In the genomic region with DNA sequence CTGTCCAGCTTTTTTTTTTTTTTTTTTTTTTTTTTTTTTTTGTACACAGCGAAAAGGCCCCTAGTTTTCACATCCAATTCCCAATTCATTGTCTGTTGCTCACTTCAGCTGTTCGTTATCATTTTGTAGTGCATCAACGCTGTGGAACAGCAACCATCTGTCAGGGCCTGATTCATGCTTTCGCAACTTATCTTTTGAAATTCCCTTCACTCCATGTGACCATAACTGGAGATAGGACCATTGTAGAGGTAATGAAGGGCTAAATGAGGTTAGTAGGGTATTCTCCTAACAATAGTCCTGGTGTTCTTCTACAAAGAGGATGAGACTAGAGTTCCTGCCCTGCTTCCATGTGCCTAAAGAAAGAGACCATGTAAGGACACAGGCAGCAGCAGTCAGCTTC, we compare ENCODE assay signal across 21 mouse cellular contexts.
DNase-seq lines count a peak whose midpoint lies in the region; ATAC-seq and TF ChIP-seq lines count a peak whose summit lies in the region.
"Had no signal": no experiment of that assay in that cellular context is flagged by ENCODE, and none has a peak within 500 bp of the region (broad histone marks: within the 10 kb centered on the region; RNA-seq: fewer than 3 reads in every experiment).

No protein-coding gene starts in this region.

- H3K27ac ChIP-seq in ES-E14 (ENCODE audit: insufficient read depth, low read depth, low read length, poor library complexity, severe bottlenecking): no peak overlapping the region
- H3K27ac ChIP-seq in midbrain, embryonic 10.5 days (replicated peaks): no peak overlapping the region
- no peak overlapping the region for H3K27ac ChIP-seq in midbrain, postnatal 0 days (ENCODE audit: low read depth, low read length)
- H3K27ac ChIP-seq: embryonic facial prominence, embryonic 10.5 days; forebrain, embryonic 13.5 days; gastrocnemius, adult 2 months; heart, embryonic 13.5 days; hindbrain, embryonic 14.5 days had no signal

- in situ Hi-C loops in ES-E14 (cut with MboI; ENCODE audit: low sequenced_read_pairs in 2 of 2, unreplicated experiment in 2 of 2): no loop called here

- TF ChIP-seq CTCF in midbrain, postnatal 0 days (IDR thresholded peaks at IDR 0.05): no peak

- no peaks in the 10 kb centered on the region for H3K4me1 ChIP-seq in ES-E14 (ENCODE audit: control insufficient read depth in 2 of 2, insufficient read depth in 2 of 2, low read length in 2 of 2, poor library complexity in 1 of 2)
- no peaks in the 10 kb centered on the region for H3K4me1 ChIP-seq in midbrain, embryonic 10.5 days
- H3K4me1 ChIP-seq in midbrain, postnatal 0 days (ENCODE audit: insufficient read depth, low read length): no peaks in the 10 kb centered on the region
- H3K4me1 ChIP-seq: embryonic facial prominence, embryonic 10.5 days; forebrain, embryonic 13.5 days; heart, embryonic 13.5 days had no signal

- no peaks in the 10 kb centered on the region for H3K27me3 ChIP-seq in midbrain, embryonic 10.5 days (ENCODE audit: low read depth, poor library complexity, severe bottlenecking)
- H3K27me3 ChIP-seq in midbrain, postnatal 0 days (ENCODE audit: insufficient read depth, low read length): no peaks in the 10 kb centered on the region
- H3K27me3 ChIP-seq: CH12.LX; forebrain, embryonic 13.5 days; heart, embryonic 13.5 days had no signal

- no peak overlapping the region for H3K9ac ChIP-seq in ES-E14 (ENCODE audit: insufficient read depth, low read depth, low read length, poor library complexity, severe bottlenecking)
- H3K9ac ChIP-seq in midbrain, postnatal 0 days (replicated peaks; ENCODE audit: low read length, poor library complexity, severe bottlenecking): no peak overlapping the region
- H3K9ac ChIP-seq: forebrain, embryonic 13.5 days; forebrain, postnatal 0 days; heart, embryonic 13.5 days; hindbrain, embryonic 14.5 days had no signal

- no peaks in the 10 kb centered on the region for H3K9me3 ChIP-seq in ES-E14 (ENCODE audit: control insufficient read depth, insufficient read depth, low read depth, low read length)
- H3K9me3 ChIP-seq in midbrain, embryonic 10.5 days (replicated peaks): no peaks in the 10 kb centered on the region
- no peaks in the 10 kb centered on the region for H3K9me3 ChIP-seq in midbrain, postnatal 0 days (ENCODE audit: low read length)
- H3K9me3 ChIP-seq: embryonic facial prominence, embryonic 10.5 days; forebrain, embryonic 13.5 days; heart, embryonic 13.5 days had no signal

- H3K4me2 ChIP-seq in midbrain, postnatal 0 days (ENCODE audit: low read depth, low read length, poor library complexity, severe bottlenecking): no peak overlapping the region
- H3K4me2 ChIP-seq: forebrain, embryonic 13.5 days; heart, embryonic 13.5 days; hindbrain, embryonic 14.5 days had no signal

- peak; percentile 10 for DNase-seq in heart, adult 8-10 months (ENCODE audit: low spot score)
- no peak for DNase-seq in heart, postnatal 4 days
- DNase-seq in ES-E14 (ENCODE audit: low read depth, low spot score): no peak
- peak; percentile 27 for DNase-seq in brain, adult 2 months (ENCODE audit: low read depth, low spot score)
- peak; percentile 16 to 32 for DNase-seq in layer of hippocampus, adult 8-10 months (ENCODE audit: low spot score in 2 of 2)
- DNase-seq in midbrain, embryonic 10.5 days (ENCODE audit: low spot score): no peak
- DNase-seq in midbrain, postnatal 0 days (ENCODE audit: low spot score): no peak
- DNase-seq: adrenal gland, postnatal 10 days; cerebellum, adult 2 months; cerebellum, postnatal 10 days; forebrain, postnatal 0 days; gastrocnemius, adult 2 months; gastrocnemius, postnatal 36 days; heart, adult 11 months had no signal

- H3K4me3 ChIP-seq in ES-E14 (ENCODE audit: insufficient read depth in 1 of 2, low read depth in 1 of 2, low read length in 2 of 2, poor library complexity in 1 of 2, severe bottlenecking in 1 of 2): no peak overlapping the region
- no peak overlapping the region for H3K4me3 ChIP-seq in midbrain, embryonic 10.5 days
- H3K4me3 ChIP-seq in midbrain, postnatal 0 days (ENCODE audit: low read depth, low read length): no peak overlapping the region
- H3K4me3 ChIP-seq: embryonic facial prominence, embryonic 10.5 days; forebrain, embryonic 13.5 days; gastrocnemius, adult 2 months; heart, embryonic 13.5 days had no signal

- 86% methylated on average over 4 of the region's 4 CpGs for WGBS in midbrain, embryonic 10.5 days
- 88% methylated on average over 4 of the region's 4 CpGs for WGBS in midbrain, postnatal 0 days

- H3K36me3 ChIP-seq in ES-E14 (ENCODE audit: control insufficient read depth, insufficient read depth, low read length, poor library complexity, severe bottlenecking): no peaks in the 10 kb centered on the region
- H3K36me3 ChIP-seq in midbrain, embryonic 10.5 days: no peaks in the 10 kb centered on the region
- H3K36me3 ChIP-seq in midbrain, postnatal 0 days (ENCODE audit: insufficient read depth, low read length): no peaks in the 10 kb centered on the region
- H3K36me3 ChIP-seq: embryonic facial prominence, embryonic 10.5 days; heart, embryonic 13.5 days had no signal

- no peak for ATAC-seq in monocyte, adult 5-6 weeks (replicated peaks; ENCODE audit: insufficient number of reproducible peaks, low FRiP score, low TSS enrichment, poor library complexity, severe bottlenecking)
- no peak for ATAC-seq in midbrain, postnatal 0 days (ENCODE audit: low FRiP score)
- ATAC-seq: forebrain, embryonic 13.5 days; forebrain, postnatal 0 days; intestine, embryonic 16.5 days had no signal

TF ChIP-seq in ES-E14, 5 proteins besides CTCF, POLR2A, EP300 and RAD21:
- TF ChIP-seq CHD2 (IDR thresholded peaks at IDR 0.05; ENCODE audit: low read depth, low read length): no peak
- TF ChIP-seq ZNF384 (IDR thresholded peaks at IDR 0.05; ENCODE audit: low read depth, low read length): peak; percentile 9; the same call in 1 of the 2 replicates
- TF ChIP-seq HCFC1 (IDR thresholded peaks at IDR 0.05; ENCODE audit: borderline replicate concordance, insufficient read depth, low read length): no peak
- TF ChIP-seq MAFK (IDR thresholded peaks at IDR 0.05; ENCODE audit: insufficient read depth, low read depth, low read length): no peak

Comparison
In these comparisons a context has a peak if more than half of its experiments do, and no peak if none do; other contexts are left out.
1. DNase-seq: peak in heart, adult 8-10 months (single experiment), brain, adult 2 months (single experiment) and layer of hippocampus, adult 8-10 months (2 of 2); none in heart, postnatal 4 days (single experiment), ES-E14 (single experiment), midbrain, embryonic 10.5 days (single experiment) and midbrain, postnatal 0 days (single experiment).